Mouse (Mus musculus) liver, adult 2 months (tissue): ENCODE data around the gene Sec31a.

Experiments
- CTCF ChIP-seq: fragments of 200-500 bp; IDR thresholded peaks from 2 replicates; pipeline ENCODE4 v1.5.1; 2011; ENCODE audit warnings: low read depth, low read length, control low read depth
- POLR2A ChIP-seq: fragments of 200-500 bp; IDR thresholded peaks from 2 replicates; pipeline ENCODE4 v1.6.1; 2011; ENCODE audit warnings: low read length, control low read depth; ENCODE audit not compliant: insufficient read depth; ENCODE audit errors: extremely low read depth

GRCm38 (mm10) chr5:100352986-100353848 is 62.8 kb downstream of the Sec31a start:
- TF ChIP-seq CTCF (no peak), POLR2A (no peak)
